Mouse (Mus musculus): ENCODE measurements at regions not wholly inside any gene's neighbourhood (a gene's known extent, or its start where the extent isn't known, plus 50 kb on each side); places are given as distances from the start of the nearest gene placed in this dataset.
"Not testable (repeated sequence)": the region's sequence is repeated elsewhere in the genome, so short reads cannot be mapped to it uniquely, and the experiment has no call there.

GRCm38 (mm10) chr6:89059431-89059975 is 157.5 kb downstream of the Tpra1 start:
- no peak for DNase-seq

- DNase-seq = no peak
Measured at GRCm38 (mm10) chr6:89064977-89065580, 163.0 kb downstream of the Tpra1 start.

GRCm38 (mm10) chr6:89066588-89066987 is 164.5 kb downstream of the Tpra1 start:
- DNase-seq = no peak

- no peak for DNase-seq
Measured at GRCm38 (mm10) chr6:89068286-89068685, 166.2 kb downstream of the Tpra1 start.

GRCm38 (mm10) chr6:89069108-89069507 is 167.1 kb downstream of the Tpra1 start:
- no peak for DNase-seq

GRCm38 (mm10) chr6:89070011-89070410 is 168.0 kb downstream of the Tpra1 start:
- DNase-seq = no peak

GRCm38 (mm10) chr6:89071766-89072165 is 169.7 kb downstream of the Tpra1 start:
- no peak for DNase-seq

GRCm38 (mm10) chr6:89072569-89072968 is 170.5 kb downstream of the Tpra1 start:
- no peak for DNase-seq

- DNase-seq = no peak
Measured at GRCm38 (mm10) chr6:89081624-89082300, 179.7 kb downstream of the Tpra1 start.

- DNase-seq = no peak
Measured at GRCm38 (mm10) chr6:89084437-89084836, 182.4 kb downstream of the Tpra1 start.

- DNase-seq = no peak
Measured at GRCm38 (mm10) chr6:89085151-89085550, 183.1 kb downstream of the Tpra1 start.

- DNase-seq = no peak
Measured at GRCm38 (mm10) chr6:89087620-89088019, 185.6 kb downstream of the Tpra1 start.

- DNase-seq = no peak
Measured at GRCm38 (mm10) chr6:89090096-89090495, 188.0 kb downstream of the Tpra1 start.

GRCm38 (mm10) chr6:89095911-89096310 is 193.9 kb downstream of the Tpra1 start:
- no peak for DNase-seq

- no peak for DNase-seq
Measured at GRCm38 (mm10) chr6:89097531-89097930, 195.5 kb downstream of the Tpra1 start.

GRCm38 (mm10) chr6:89119241-89119640 is 217.2 kb downstream of the Tpra1 start:
- DNase-seq = no peak

GRCm38 (mm10) chr6:89121023-89121745 is 219.1 kb downstream of the Tpra1 start:
- DNase-seq = no peak

- no peak for DNase-seq
Measured at GRCm38 (mm10) chr6:89121746-89122070, 219.7 kb downstream of the Tpra1 start.

GRCm38 (mm10) chr6:89125916-89126315 is 223.9 kb downstream of the Tpra1 start:
- DNase-seq = no peak

- DNase-seq = not testable (repeated sequence)
Measured at GRCm38 (mm10) chr6:89128141-89128540, 226.1 kb downstream of the Tpra1 start.

GRCm38 (mm10) chr6:89140469-89140868 is 222.0 kb downstream of the Plxna1 start:
- DNase-seq = no peak

- no peak for DNase-seq
Measured at GRCm38 (mm10) chr6:89153027-89153662, 209.3 kb downstream of the Plxna1 start.

- DNase-seq = no peak
Measured at GRCm38 (mm10) chr6:89157501-89157900, 204.9 kb downstream of the Plxna1 start.

All from thymus, adult 18-20 months (tissue).